Comparison of ENCODE assay signal across 7 mouse cellular contexts in the genomic region with DNA sequence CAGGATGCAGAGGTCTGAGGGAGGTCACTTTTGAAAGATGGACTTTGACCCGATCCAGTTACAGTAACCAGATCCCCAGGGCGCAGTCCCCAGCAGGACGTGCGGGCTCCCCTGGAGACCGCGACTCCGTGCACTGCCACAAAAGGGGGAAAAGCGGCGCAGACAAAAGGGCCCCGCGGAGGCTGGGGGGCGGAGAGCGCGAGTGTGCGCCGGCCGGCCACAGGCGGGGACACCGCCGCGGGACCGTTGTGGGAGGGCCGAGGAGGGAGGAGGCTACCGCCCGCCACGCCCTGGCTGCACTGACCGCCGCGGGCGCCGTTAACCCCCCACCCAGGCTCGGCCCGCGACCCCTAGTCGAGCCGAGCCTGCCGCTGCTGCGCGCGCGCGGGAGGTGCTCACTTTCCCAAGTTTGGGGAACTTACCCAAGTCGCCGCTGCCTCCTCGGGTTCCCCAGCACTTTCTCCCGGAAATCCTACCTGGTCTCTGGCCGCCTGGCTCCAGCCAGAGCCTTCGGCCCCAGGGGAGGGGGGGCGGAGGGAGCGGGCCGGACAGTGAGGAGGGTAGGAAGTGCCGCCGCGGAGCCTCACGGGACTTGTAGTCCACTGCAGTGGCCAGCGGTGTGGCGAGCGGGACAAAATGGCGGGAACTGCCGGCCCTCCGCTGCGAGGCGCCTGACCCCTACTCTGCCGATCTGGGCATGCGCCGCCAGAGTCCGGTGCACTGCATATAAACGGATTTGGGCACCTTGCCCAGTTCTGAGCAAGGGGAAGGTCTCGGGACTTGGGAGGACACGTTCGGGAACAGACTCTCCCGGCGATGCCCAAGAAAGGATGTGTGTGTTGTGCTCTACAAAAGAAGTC. TPM values are rescaled to one million over a fixed set of nuclear protein-coding genes. Genes with fewer than 3 reads are reported as not detected.
DNase-seq lines count a peak whose midpoint lies in the region; ATAC-seq and TF ChIP-seq lines count a peak whose summit lies in the region.

TSS of gene Phactr4 (minus strand) at position 567 of the 860 bp plus-strand sequence.

- under 1% methylated on average over 67 of the region's 73 CpGs for WGBS in embryonic facial prominence, embryonic 12.5 days
- under 1% methylated on average over 68 of the region's 73 CpGs for WGBS in heart, adult 2 months
- under 1% methylated on average over 52 of the region's 73 CpGs for WGBS in limb, embryonic 13.5 days
- WGBS in midbrain, embryonic 16.5 days = under 1% methylated on average over 73 of the region's 73 CpGs

- no peak for TF ChIP-seq CTCF in heart, adult 2 months (IDR thresholded peaks at IDR 0.05)

- no peaks in the 10 kb centered on the region for H3K36me3 ChIP-seq in embryonic facial prominence, embryonic 12.5 days
- peaks cover 3% of the 10 kb centered on the region; the same call in 1 of the 2 replicates for H3K36me3 ChIP-seq in heart, adult 2 months (ENCODE audit: control insufficient read depth, insufficient read depth, low read length)
- no peaks in the 10 kb centered on the region for H3K36me3 ChIP-seq in limb, embryonic 13.5 days
- no peaks in the 10 kb centered on the region for H3K36me3 ChIP-seq in midbrain, embryonic 16.5 days (ENCODE audit: control insufficient read depth, insufficient read depth, low read length)

- peak; percentile 97 for ATAC-seq in embryonic facial prominence, embryonic 12.5 days (ENCODE audit: insufficient number of reproducible peaks, insufficient read depth, low FRiP score, low TSS enrichment)
- peak; percentile 95 for ATAC-seq in limb, embryonic 13.5 days (ENCODE audit: low FRiP score, low read depth)
- peak; percentile 98 for ATAC-seq in midbrain, embryonic 16.5 days

- DNase-seq in adrenal gland, postnatal 25 days = peak; percentile 97
- DNase-seq in heart, adult 2 months = peak; percentile 98 to 99
- peak; percentile 98 for DNase-seq in kidney, adult 8-10 months
- DNase-seq in spleen, postnatal 10 days (ENCODE audit: low spot score in 2 of 2) = peak; percentile 88 to 91

- peaks cover 5% of the 10 kb centered on the region for H3K79me2 ChIP-seq in heart, adult 2 months (replicated peaks; ENCODE audit: control insufficient read depth, insufficient read depth, low read length)

- H3K9me3 ChIP-seq in embryonic facial prominence, embryonic 12.5 days = no peaks in the 10 kb centered on the region
- no peaks in the 10 kb centered on the region for H3K9me3 ChIP-seq in limb, embryonic 13.5 days
- H3K9me3 ChIP-seq in midbrain, embryonic 16.5 days (replicated peaks; ENCODE audit: control insufficient read depth, low read length, poor library complexity, severe bottlenecking) = no peaks in the 10 kb centered on the region

- H3K9ac ChIP-seq in embryonic facial prominence, embryonic 12.5 days = peak within 1 kb of the TSS; percentile 94
- peak within 1 kb of the TSS; percentile 90 for H3K9ac ChIP-seq in heart, adult 2 months (ENCODE audit: low read depth, low read length)
- peak within 1 kb of the TSS; percentile 88 for H3K9ac ChIP-seq in limb, embryonic 13.5 days
- H3K9ac ChIP-seq in midbrain, embryonic 16.5 days (ENCODE audit: low read depth, low read length) = peak within 1 kb of the TSS; percentile 72

- TF ChIP-seq POLR2A in heart, adult 2 months (IDR thresholded peaks at IDR 0.05; ENCODE audit: insufficient read depth, low read depth, low read length) = peak; percentile 84

- peaks cover 15% of the 10 kb centered on the region; the same call in 1 of the 2 replicates for H3K4me1 ChIP-seq in embryonic facial prominence, embryonic 12.5 days
- H3K4me1 ChIP-seq in heart, adult 2 months (ENCODE audit: control insufficient read depth, insufficient read depth, low read length) = peaks cover 3% of the 10 kb centered on the region
- H3K4me1 ChIP-seq in limb, embryonic 13.5 days = peaks cover 24% of the 10 kb centered on the region
- H3K4me1 ChIP-seq in midbrain, embryonic 16.5 days (ENCODE audit: control insufficient read depth, insufficient read depth, low read length) = peaks cover 11% of the 10 kb centered on the region

- intact Hi-C loops in heart, adult 2 months (cut with DNase I) = loop anchor here (2.0 to 5.0 kb wide), 3 partner anchors 41 to 150 kb away; partner anchors contain the start of genes Med18 and Taf12

- peak; percentile 67; the same call in 1 of the 2 replicates for TF ChIP-seq EP300 in heart, adult 2 months (IDR thresholded peaks at IDR 0.05; ENCODE audit: insufficient read depth, low read depth, low read length)

- peak within 1 kb of the TSS; percentile 84 for H3K4me3 ChIP-seq in embryonic facial prominence, embryonic 12.5 days
- peak within 1 kb of the TSS; percentile 81 for H3K4me3 ChIP-seq in heart, adult 2 months
- H3K4me3 ChIP-seq in limb, embryonic 13.5 days = peak within 1 kb of the TSS; percentile 81
- H3K4me3 ChIP-seq in midbrain, embryonic 16.5 days (ENCODE audit: low read depth, low read length) = peak within 1 kb of the TSS; percentile 82

- H3K27me3 ChIP-seq in embryonic facial prominence, embryonic 12.5 days = no peaks in the 10 kb centered on the region
- H3K27me3 ChIP-seq in heart, adult 2 months (ENCODE audit: control insufficient read depth, insufficient read depth, low read length) = no peaks in the 10 kb centered on the region
- no peaks in the 10 kb centered on the region for H3K27me3 ChIP-seq in limb, embryonic 13.5 days
- no peaks in the 10 kb centered on the region for H3K27me3 ChIP-seq in midbrain, embryonic 16.5 days (ENCODE audit: control insufficient read depth, insufficient read depth, low read depth, low read length)

- H3K4me2 ChIP-seq in embryonic facial prominence, embryonic 12.5 days (replicated peaks) = peak within 1 kb of the TSS; percentile 62
- peak within 1 kb of the TSS; percentile 66 for H3K4me2 ChIP-seq in limb, embryonic 13.5 days (replicated peaks)
- H3K4me2 ChIP-seq in midbrain, embryonic 16.5 days (ENCODE audit: low read length) = peak within 1 kb of the TSS; percentile 90

- peak within 1 kb of the TSS; percentile 98 for H3K27ac ChIP-seq in embryonic facial prominence, embryonic 12.5 days
- H3K27ac ChIP-seq in heart, adult 2 months = peak within 1 kb of the TSS; percentile 94
- H3K27ac ChIP-seq in limb, embryonic 13.5 days = peak within 1 kb of the TSS; percentile 95
- H3K27ac ChIP-seq in midbrain, embryonic 16.5 days (ENCODE audit: low read length) = peak within 1 kb of the TSS; percentile 84

RNA-seq across cellular contexts. Expression of gene Phactr4, which starts in this region (rescaled TPM):
- 60.0 and 69.8 TPM in 2 replicates for total RNA-seq in adrenal gland, postnatal 25 days (2021)
- polyA plus RNA-seq in embryonic facial prominence, embryonic 12.5 days (2016; fragmentation: Nextera tagmentation; extraction: Ambion mirVana) = 18.5 and 22.9 TPM in 2 replicates
- total RNA-seq in heart, adult 2 months (2021) = 10 to 100 TPM; 22.3 to 22.4 TPM
- polyA plus RNA-seq in heart, adult 2 months (2012; rRNA removed) = 8.7 and 10.1 TPM in 2 replicates
- polyA plus RNA-seq in limb, embryonic 13.5 days (2015; fragmentation: Nextera tagmentation; extraction: Ambion mirVana) = 21.9 and 22.0 TPM in 2 replicates
- 7.1 and 8.3 TPM in 2 replicates for polyA plus RNA-seq in midbrain, embryonic 16.5 days (2015; fragmentation: Nextera tagmentation; extraction: Ambion mirVana)

Comparison
In these comparisons a context has a peak if more than half of its experiments do, and no peak if none do; other contexts are left out.
1. Peak in every context shown above with its lines: DNase-seq, ATAC-seq, H3K4me3 ChIP-seq and H3K27ac ChIP-seq.